Mouse (Mus musculus) embryo, embryonic 11.5 days (tissue): ENCODE data around the gene Elmo3.

Experiments used
- DNase-seq: peaks from one replicate; pipeline ENCODE4 v3.0.0-alpha.2; 2012; ENCODE audit warnings: low read depth, low spot score

Elmo3 gene

GRCm38 (mm10) chr8:105326968-105327367 is 21.6 kb downstream of the Elmo3 start:
- DNase-seq: no peak

- DNase-seq: no peak
These were observed 24.9 kb downstream of the Elmo3 start for GRCm38 (mm10) chr8:105330325-105330724.

- DNase-seq: no peak
These were observed 26.1 kb downstream of the Elmo3 start for GRCm38 (mm10) chr8:105331469-105331868.

- DNase-seq: no peak
These were observed 26.5 kb downstream of the Elmo3 start for GRCm38 (mm10) chr8:105331931-105332330.

GRCm38 (mm10) chr8:105332523-105332922 is 27.1 kb downstream of the Elmo3 start:
- DNase-seq: no peak

GRCm38 (mm10) chr8:105336373-105337130 is 31.2 kb downstream of the Elmo3 start:
- no peak for DNase-seq

GRCm38 (mm10) chr8:105338992-105339391 is 33.6 kb downstream of the Elmo3 start:
- no peak for DNase-seq

GRCm38 (mm10) chr8:105339886-105340635 is 34.7 kb downstream of the Elmo3 start:
- DNase-seq: no peak

GRCm38 (mm10) chr8:105341399-105341798 is 36.0 kb downstream of the Elmo3 start:
- DNase-seq: no peak

- DNase-seq: no peak
These were observed 37.4 kb downstream of the Elmo3 start for GRCm38 (mm10) chr8:105342768-105343167.

- no peak for DNase-seq
These were observed 38.6 kb downstream of the Elmo3 start for GRCm38 (mm10) chr8:105343791-105344574.

- DNase-seq: no peak
These were observed 39.9 kb downstream of the Elmo3 start for GRCm38 (mm10) chr8:105345061-105345975.

GRCm38 (mm10) chr8:105346611-105347427 is 41.4 kb downstream of the Elmo3 start:
- no peak for DNase-seq

GRCm38 (mm10) chr8:105347428-105348221 is 42.2 kb downstream of the Elmo3 start, which contains the start of gene Fhod1:
TSS of gene Fhod1 (minus strand) at chr8:105347953.
- DNase-seq: peak; percentile 94

GRCm38 (mm10) chr8:105348450-105349095 is 43.2 kb downstream of the Elmo3 start, which contains the start of gene Slc9a5:
TSS of gene Slc9a5 (plus strand) at chr8:105348843.
- DNase-seq: peak; percentile 69

- DNase-seq: no peak
These were observed 43.8 kb downstream of the Elmo3 start for GRCm38 (mm10) chr8:105349096-105349771.

- no peak for DNase-seq
These were observed 44.8 kb downstream of the Elmo3 start for GRCm38 (mm10) chr8:105350186-105350585.

GRCm38 (mm10) chr8:105353583-105354135 is 48.3 kb downstream of the Elmo3 start:
- DNase-seq: no peak
